Mouse (Mus musculus): Measurements from ENCODE around the gene Rbp3. TPM values are rescaled to one million over a fixed set of nuclear protein-coding genes. Genes with fewer than 3 reads are reported as not detected.

Gene Rbp3
- total RNA-seq (2021) = not detected

GRCm38 (mm10) chr14:33953761-33954160 lies at the start of gene Rbp3:
Rbp3 (plus strand) TSS chr14:33954003.
- DNase-seq = no peak
- intact Hi-C loops (cut with DNase I) = loop anchor here (10.0 kb wide), 1 partner anchor 411 kb away; no protein-coding TSS in a partner anchor

GRCm38 (mm10) chr14:33904851-33905250 lies 49.0 kb upstream of the Rbp3 start:
- intact Hi-C loops (cut with DNase I) = no loop called here
- no peak for DNase-seq

GRCm38 (mm10) chr14:33913727-33914126 lies 40.1 kb upstream of the Rbp3 start:
- intact Hi-C loops (cut with DNase I) = loop anchor here (5.0 kb wide), 2 partner anchors 216 to 241 kb away; no protein-coding TSS in a partner anchor
- DNase-seq = peak; percentile 63 to 79

GRCm38 (mm10) chr14:33914206-33914605 lies 39.6 kb upstream of the Rbp3 start:
- intact Hi-C loops (cut with DNase I) = loop anchor here (5.0 kb wide), 2 partner anchors 217 to 242 kb away; no protein-coding TSS in a partner anchor

GRCm38 (mm10) chr14:33920727-33921559 lies 32.9 kb upstream of the Rbp3 start:
- no peak for DNase-seq
- intact Hi-C loops (cut with DNase I) = no loop called here

More at GRCm38 (mm10) chr14:33914206-33914605, 39.6 kb upstream of the Rbp3 start:
- DNase-seq = no peak

- intact Hi-C loops (cut with DNase I) = no loop called here
- no peak for DNase-seq
These were observed 31.0 kb upstream of the Rbp3 start for GRCm38 (mm10) chr14:33922771-33923167.

- DNase-seq = peak; percentile 29 to 36
- intact Hi-C loops (cut with DNase I) = no loop called here
These were observed 30.4 kb upstream of the Rbp3 start, which contains the start of gene Gdf10 for GRCm38 (mm10) chr14:33923168-33924070. Gdf10 (plus strand) TSS chr14:33923587.

GRCm38 (mm10) chr14:33931853-33932252 lies 21.9 kb upstream of the Rbp3 start:
- DNase-seq = no peak
- intact Hi-C loops (cut with DNase I) = loop anchor here (2.0 kb wide), 1 partner anchor 299 kb away; no protein-coding TSS in a partner anchor

- intact Hi-C loops (cut with DNase I) = loop anchor here (1.0 to 2.0 kb wide), 2 partner anchors 260 to 300 kb away; no protein-coding TSS in a partner anchor
- DNase-seq = peak; percentile 59 to 77
These were observed 20.7 kb upstream of the Rbp3 start for GRCm38 (mm10) chr14:33932935-33933703.

GRCm38 (mm10) chr14:33933778-33934317 lies 20.0 kb upstream of the Rbp3 start:
- intact Hi-C loops (cut with DNase I) = loop anchor here (1.0 to 2.0 kb wide), 3 partner anchors 239 to 301 kb away; no protein-coding TSS in a partner anchor
- peak; percentile 51 to 69 for DNase-seq

- DNase-seq = peak; percentile 59 to 80
- intact Hi-C loops (cut with DNase I) = no loop called here
These were observed 14.7 kb upstream of the Rbp3 start for GRCm38 (mm10) chr14:33939117-33939516.

- DNase-seq = no peak
- intact Hi-C loops (cut with DNase I) = no loop called here
These were observed 13.1 kb upstream of the Rbp3 start, which contains the start of gene Gdf2 for GRCm38 (mm10) chr14:33940739-33941138. Gdf2 (plus strand) TSS chr14:33941039.

- intact Hi-C loops (cut with DNase I) = no loop called here
- no peak for DNase-seq
These were observed 11.6 kb upstream of the Rbp3 start for GRCm38 (mm10) chr14:33942222-33942621.

GRCm38 (mm10) chr14:33946125-33946524 lies 7.7 kb upstream of the Rbp3 start:
- intact Hi-C loops (cut with DNase I) = no loop called here

GRCm38 (mm10) chr14:33952233-33952981 lies 1.4 kb upstream of the Rbp3 start:
- intact Hi-C loops (cut with DNase I) = loop anchor here (10.0 kb wide), 1 partner anchor 412 kb away; no protein-coding TSS in a partner anchor
- DNase-seq = no peak

More at GRCm38 (mm10) chr14:33946125-33946524, 7.7 kb upstream of the Rbp3 start:
- DNase-seq = no peak

- intact Hi-C loops (cut with DNase I) = loop anchor here (10.0 kb wide), 1 partner anchor 409 kb away; no protein-coding TSS in a partner anchor
- DNase-seq = no peak
These were observed 2.3 kb downstream of the Rbp3 start for GRCm38 (mm10) chr14:33956055-33956454.

GRCm38 (mm10) chr14:33958186-33958585 lies 4.4 kb downstream of the Rbp3 start:
- DNase-seq = no peak
- intact Hi-C loops (cut with DNase I) = loop anchor here (10.0 kb wide), 1 partner anchor 407 kb away; no protein-coding TSS in a partner anchor

GRCm38 (mm10) chr14:33958841-33959240 lies 5.0 kb downstream of the Rbp3 start:
- intact Hi-C loops (cut with DNase I) = loop anchor here (1.0 to 10.0 kb wide), 2 partner anchors 147 to 406 kb away; no protein-coding TSS in a partner anchor
- no peak for DNase-seq

All from heart, postnatal 10 days (tissue).